Mouse (Mus musculus) embryonic fibroblast, embryonic 13.5 days (primary cell): ENCODE data around the gene Fto. TPM values are rescaled to one million over a fixed set of nuclear protein-coding genes. Genes with fewer than 3 reads are reported as not detected.
A peak's percentile ranks its signal among the peaks of the same experiment; 100 is the strongest.

Experiments
- H3K27ac ChIP-seq: 2 replicates; pipeline ENCODE4 v1.5.1; 2012; ENCODE audit warnings: low read length, control low read depth, inconsistent platforms; ENCODE audit not compliant: insufficient read depth
- H3K4me1 ChIP-seq: 2 replicates; pipeline ENCODE4 v1.6.1; 2011; ENCODE audit warnings: low read length; ENCODE audit not compliant: control insufficient read depth, insufficient read depth
- H3K4me3 ChIP-seq: 2 replicates; pipeline ENCODE4 v1.5.1; 2011; ENCODE audit warnings: mild to moderate bottlenecking, control low read depth, low read length; ENCODE audit not compliant: insufficient read depth
- CTCF ChIP-seq: IDR thresholded peaks from 2 replicates; pipeline ENCODE4 v1.5.1; 2011; ENCODE audit warnings: mild to moderate bottlenecking, control low read depth, low read length, moderate library complexity, borderline replicate concordance; ENCODE audit not compliant: insufficient read depth
- POLR2A ChIP-seq: IDR thresholded peaks from 2 replicates; pipeline ENCODE4 v1.6.1; 2011; ENCODE audit warnings: low read depth, mild to moderate bottlenecking, control low read depth, low read length, moderate library complexity
- polyA plus RNA-seq: library from polyadenylated mRNA; stranded (reverse); fragments of >200 nt; gene quantifications from 2 replicates; pipeline ENCODE4 v1.2.4, GENCODE M21; 2011; ENCODE audit warnings: low read depth; ENCODE audit not compliant: missing spikeins, insufficient read length

The Fto gene
- polyA plus RNA-seq, 1 experiment, result 71.5 TPM

GRCm38 (mm10) chr8:91383210-91383609, 69.9 kb downstream of the Fto start:
- Histone ChIP-seq H3K4me3 (no peak overlapping the region), H3K27ac (no peak overlapping the region), H3K4me1 (0 out of 2 replicates have a peak, but pooled peaks cover 3% of the 10 kb centered on the region)
- TF ChIP-seq POLR2A (no peak), CTCF (no peak)

- Histone ChIP-seq H3K4me1 (0 out of 2 replicates have a peak, but pooled peaks cover 3% of the 10 kb centered on the region), H3K27ac (no peak overlapping the region), H3K4me3 (no peak overlapping the region)
- TF ChIP-seq POLR2A (no peak), CTCF (no peak)
Observed at GRCm38 (mm10) chr8:91383811-91384210, 70.5 kb downstream of the Fto start.

- no peak overlapping the region for H3K27ac ChIP-seq
- no peak for TF ChIP-seq CTCF
- TF ChIP-seq POLR2A, result no peak
- H3K4me1 ChIP-seq, result 0 out of 2 replicates have a peak, but pooled peaks cover 3% of the 10 kb centered on the region
- no peak overlapping the region for H3K4me3 ChIP-seq
Observed at GRCm38 (mm10) chr8:91384389-91384788, 71.1 kb downstream of the Fto start.

GRCm38 (mm10) chr8:91385808-91386207, 72.5 kb downstream of the Fto start:
- 0 out of 2 replicates have a peak, but pooled peaks cover 3% of the 10 kb centered on the region for H3K4me1 ChIP-seq
- TF ChIP-seq CTCF (no peak), POLR2A (no peak)
- H3K4me3 ChIP-seq, result no peak overlapping the region
- no peak overlapping the region for H3K27ac ChIP-seq

- H3K27ac ChIP-seq, result no peak overlapping the region
- peaks cover 6% of the 10 kb centered on the region for H3K4me1 ChIP-seq
- H3K4me3 ChIP-seq, result no peak overlapping the region
- TF ChIP-seq POLR2A (no peak), CTCF (no peak)
Observed at GRCm38 (mm10) chr8:91390369-91391020, 77.2 kb downstream of the Fto start.

GRCm38 (mm10) chr8:91392261-91392660, 78.9 kb downstream of the Fto start:
- H3K4me3 ChIP-seq, result no peak overlapping the region
- peaks cover 9% of the 10 kb centered on the region for H3K4me1 ChIP-seq
- H3K27ac ChIP-seq, result peak overlapping the region; percentile 1; the same call in 1 of the 2 replicates

GRCm38 (mm10) chr8:91395340-91396055, 82.2 kb downstream of the Fto start:
- Histone ChIP-seq H3K4me1 (peaks cover 9% of the 10 kb centered on the region), H3K4me3 (no peak overlapping the region), H3K27ac (peak overlapping the region; percentile 43; the same call in 1 of the 2 replicates)
- TF ChIP-seq POLR2A (no peak), CTCF (no peak)

More at GRCm38 (mm10) chr8:91392261-91392660, 78.9 kb downstream of the Fto start:
- no peak for TF ChIP-seq POLR2A
- no peak for TF ChIP-seq CTCF

GRCm38 (mm10) chr8:91398053-91398452, 84.7 kb downstream of the Fto start:
- Histone ChIP-seq H3K4me3 (no peak overlapping the region), H3K4me1 (peaks cover 9% of the 10 kb centered on the region), H3K27ac (no peak overlapping the region)
- TF ChIP-seq POLR2A, result no peak
- TF ChIP-seq CTCF, result no peak

- TF ChIP-seq CTCF, result no peak
- TF ChIP-seq POLR2A, result no peak
- Histone ChIP-seq H3K4me3 (no peak overlapping the region), H3K27ac (no peak overlapping the region), H3K4me1 (no peaks in the 10 kb centered on the region)
Observed at GRCm38 (mm10) chr8:91402980-91403975, 90.0 kb downstream of the Fto start.

GRCm38 (mm10) chr8:91404311-91404710, 91.0 kb downstream of the Fto start:
- Histone ChIP-seq H3K4me1 (no peaks in the 10 kb centered on the region), H3K27ac (no peak overlapping the region), H3K4me3 (no peak overlapping the region)
- TF ChIP-seq CTCF, result no peak
- TF ChIP-seq POLR2A, result no peak
